Mouse (Mus musculus): Measurements from ENCODE around the gene Fnbp1.

GRCm38 (mm10) chr2:31133981-31134380 lies 7.8 kb downstream of the Fnbp1 start:
- TF ChIP-seq CTCF (conservative IDR thresholded peaks at IDR 0.05; ENCODE audit: insufficient read depth, insufficient read length, low read depth, low read length) (no peak), POLR2A (IDR thresholded peaks at IDR 0.05; ENCODE audit: low read depth, low read length) (no peak)
